Mouse (Mus musculus) brain, embryonic 14.5 days (tissue): Measurements from ENCODE around the gene Twsg1.

Source experiments
- CTCF ChIP-seq: fragments of 200-500 bp; IDR thresholded peaks from 2 replicates; pipeline ENCODE4 v1.5.1; 2012; ENCODE audit warnings: inconsistent platforms, mild to moderate bottlenecking, moderate library complexity, borderline replicate concordance; ENCODE audit not compliant: insufficient read depth, insufficient read length; ENCODE audit errors: extremely low read depth
- POLR2A ChIP-seq: fragments of 200-500 bp; IDR thresholded peaks from 2 replicates; pipeline ENCODE4 v1.6.1; 2012; ENCODE audit warnings: mild to moderate bottlenecking, inconsistent platforms, borderline replicate concordance; ENCODE audit not compliant: poor library complexity, insufficient read depth, insufficient read length, severe bottlenecking; ENCODE audit errors: extremely low read depth

GRCm38 (mm10) chr17:65903011-65903410, 48.0 kb downstream of the Twsg1 start:
- TF ChIP-seq POLR2A: no peak
- no peak for TF ChIP-seq CTCF
